Mouse (Mus musculus) thymus, adult 2 months (tissue): ENCODE results near the gene Spert. TPM values are rescaled to one million over a fixed set of nuclear protein-coding genes. Genes with fewer than 3 reads are reported as not detected.

Experiments used
- DNase-seq: peaks from one replicate; pipeline ENCODE4 v3.0.0; 2021
- H3K27ac ChIP-seq: fragments of 200-500 bp; 2 replicates; pipeline ENCODE4 v1.5.1; 2012; ENCODE audit warnings: low read length, control low read depth; ENCODE audit not compliant: control insufficient read depth, insufficient read depth
- H3K27me3 ChIP-seq: fragments of 200-500 bp; 2 replicates; pipeline ENCODE4 v1.6.1; 2012; ENCODE audit warnings: mild to moderate bottlenecking, low read length, moderate library complexity, mixed read lengths; ENCODE audit not compliant: control insufficient read depth, insufficient read depth
- H3K36me3 ChIP-seq: fragments of 200-500 bp; 2 replicates; pipeline ENCODE4 v1.6.1; 2012; ENCODE audit warnings: mild to moderate bottlenecking, low read length, moderate library complexity; ENCODE audit not compliant: control insufficient read depth, insufficient read depth
- H3K4me1 ChIP-seq: fragments of 200-500 bp; replicated peaks from 2 replicates; pipeline ENCODE4 v1.6.1; 2012; ENCODE audit warnings: low read length; ENCODE audit not compliant: control insufficient read depth, insufficient read depth
- H3K4me3 ChIP-seq: fragments of 200-500 bp; 2 replicates; pipeline ENCODE4 v1.5.1; 2012; ENCODE audit warnings: mild to moderate bottlenecking, low read length, control low read depth, moderate library complexity; ENCODE audit not compliant: control insufficient read depth, insufficient read depth
- CTCF ChIP-seq: fragments of 200-500 bp; IDR thresholded peaks from 2 replicates; pipeline ENCODE4 v1.5.1; 2012; ENCODE audit warnings: mild to moderate bottlenecking, control low read depth, low read length, moderate library complexity, borderline replicate concordance; ENCODE audit not compliant: control insufficient read depth, poor library complexity, insufficient read depth; ENCODE audit errors: extremely low read depth
- POLR2A ChIP-seq: fragments of 200-500 bp; IDR thresholded peaks from 2 replicates; pipeline ENCODE4 v1.6.1; 2012; ENCODE audit warnings: mild to moderate bottlenecking, low read length, control low read depth, moderate library complexity; ENCODE audit not compliant: control insufficient read depth, poor library complexity, insufficient read depth; ENCODE audit errors: extremely low read depth
- WGBS: fragments of 180-500 bp; shearing (Covaris S2); methylation state at CpG from one replicate; pipeline ENCODE4 v1.1.7; 2018; 5-methylcytosine and 5-hydroxymethylcytosine counted together
- polyA plus RNA-seq: library from polyadenylated mRNA; depleted of rRNA; stranded (reverse); fragments of >200 nt; gene quantifications from 2 replicates; pipeline ENCODE4 v1.2.3, GENCODE M21; 2012; rRNA removed

Gene Spert
- polyA plus RNA-seq: 0.09 and 0.58 TPM in 2 replicates

DNA sequence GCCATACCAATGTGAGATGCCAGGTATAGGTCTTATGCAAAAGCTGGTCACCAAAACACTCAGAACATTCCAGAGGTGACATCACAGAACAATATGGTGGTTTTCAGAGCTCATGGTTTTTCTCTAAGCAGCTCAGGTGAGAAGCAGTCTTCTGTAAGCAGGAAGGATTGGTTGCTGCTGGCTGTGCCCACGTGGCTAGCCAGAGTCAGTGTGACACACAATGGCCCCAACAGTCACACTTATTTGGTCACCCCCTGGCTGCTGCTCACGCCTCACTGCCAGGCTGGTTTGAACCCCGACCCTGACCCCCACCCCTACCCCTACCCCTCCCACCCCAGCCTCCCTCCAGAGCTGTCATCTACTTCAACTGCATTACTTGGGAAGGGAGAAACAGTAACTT lies at the start of gene Spert:
Spert (minus strand) TSS at position 139 of the 400 bp plus-strand sequence.
- 81% methylated on average over 3 of the region's 3 CpGs for WGBS
- Histone ChIP-seq H3K36me3 (no peaks in the 10 kb centered on the region), H3K27me3 (no peaks in the 10 kb centered on the region), H3K4me1 (no peaks in the 10 kb centered on the region), H3K4me3 (no peak within 1 kb of the TSS), H3K27ac (no peak within 1 kb of the TSS)
- DNase-seq: no peak
- no peak for TF ChIP-seq POLR2A
- no peak for TF ChIP-seq CTCF

DNA sequence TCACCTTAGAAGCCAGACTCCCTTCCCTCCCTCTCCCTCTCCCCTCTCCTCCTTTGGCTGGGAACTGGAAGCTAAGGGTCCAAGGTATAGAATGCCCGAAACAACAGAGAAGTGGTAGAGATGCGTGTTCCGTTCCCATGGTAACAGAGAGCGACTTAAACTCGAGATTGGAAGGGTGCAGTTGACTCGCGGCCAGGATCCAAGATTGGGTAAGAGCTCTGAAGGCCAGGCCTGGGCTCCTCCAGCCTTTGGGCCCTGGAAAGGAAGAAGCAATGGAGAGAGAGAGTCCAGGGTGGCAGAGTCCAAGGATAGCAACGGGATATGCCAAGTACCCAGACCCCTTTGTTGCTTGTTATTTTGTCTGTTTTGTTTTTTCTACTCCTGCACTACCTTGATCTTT lies 49.2 kb upstream of the Spert start, which contains the start of gene Erich6b:
Erich6b (plus strand) TSS at position 180 of the 400 bp plus-strand sequence.
- Histone ChIP-seq H3K4me1 (no peaks in the 10 kb centered on the region), H3K27me3 (no peaks in the 10 kb centered on the region), H3K27ac (no peak within 1 kb of the TSS), H3K36me3 (no peaks in the 10 kb centered on the region), H3K4me3 (no peak within 1 kb of the TSS)
- WGBS: 76% methylated on average over 8 of the region's 8 CpGs
- DNase-seq: no peak
- no peak for TF ChIP-seq POLR2A
- no peak for TF ChIP-seq CTCF

DNA sequence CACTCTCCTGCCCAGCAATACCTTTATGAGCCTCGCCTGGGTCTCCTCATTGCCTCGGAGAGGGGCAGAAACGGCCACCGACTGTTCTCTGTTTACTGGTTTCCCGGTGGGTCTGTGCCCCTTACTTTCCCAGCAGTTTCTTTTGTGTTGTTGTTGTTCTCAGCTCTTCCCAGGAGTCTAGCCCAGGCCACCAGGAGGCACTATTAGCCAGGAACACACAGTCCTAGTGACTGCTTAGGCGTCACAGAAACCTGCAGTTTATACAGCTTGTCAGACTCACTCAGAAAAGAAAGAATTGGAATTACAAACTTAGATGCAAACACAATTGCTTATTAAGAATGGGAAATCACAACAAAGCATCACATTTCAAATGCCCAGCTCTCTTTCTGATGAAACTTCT lies 48.5 kb upstream of the Spert start:
- Histone ChIP-seq H3K36me3 (no peaks in the 10 kb centered on the region), H3K4me1 (no peaks in the 10 kb centered on the region), H3K27ac (no peak overlapping the region), H3K4me3 (no peak overlapping the region), H3K27me3 (no peaks in the 10 kb centered on the region)
- WGBS: 84% methylated on average over 6 of the region's 6 CpGs
- TF ChIP-seq CTCF (no peak), POLR2A (no peak)
- no peak for DNase-seq

DNA sequence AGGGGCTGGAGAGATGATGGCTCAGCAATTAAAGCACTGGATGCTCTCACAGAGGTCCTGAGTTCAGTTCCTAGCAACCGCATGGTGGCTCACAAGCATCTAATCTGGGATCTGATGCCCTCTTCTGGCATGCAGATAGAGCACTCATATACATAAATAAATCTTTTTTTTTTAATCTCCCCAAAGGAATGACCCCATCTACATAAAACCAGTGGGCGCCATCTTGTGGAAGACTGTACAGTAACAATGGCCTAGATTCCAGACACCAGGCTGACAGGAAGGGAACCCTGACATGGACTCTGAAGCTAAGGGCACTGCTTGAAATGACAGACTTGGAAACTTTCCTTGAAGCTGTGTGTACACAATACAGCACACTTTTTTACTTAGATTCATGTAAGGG lies 47.9 kb upstream of the Spert start:
- TF ChIP-seq POLR2A (no peak), CTCF (no peak)
- no peaks in the 10 kb centered on the region for H3K27me3 ChIP-seq
- peak; percentile 14 for DNase-seq

DNA sequence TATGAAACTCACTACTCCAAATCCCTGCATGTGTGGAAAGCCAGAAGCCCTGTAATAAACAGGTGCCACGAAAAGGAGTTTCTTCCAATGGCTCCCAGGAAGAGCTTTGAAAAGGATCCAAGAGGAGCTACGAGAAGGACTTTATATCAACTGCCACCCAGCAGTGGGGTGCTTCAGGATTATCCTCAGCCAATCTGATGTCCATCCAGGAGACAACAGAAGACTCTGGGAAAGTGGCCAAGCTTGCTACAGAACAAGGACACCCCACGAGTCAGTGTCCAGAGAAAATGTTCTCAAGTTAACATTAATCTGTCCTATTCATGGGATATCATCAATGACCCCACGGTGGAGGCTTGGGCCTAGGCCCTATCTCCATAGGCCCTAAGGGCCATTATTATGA lies 44.7 kb upstream of the Spert start:
- Histone ChIP-seq H3K27ac (no peak overlapping the region), H3K36me3 (no peaks in the 10 kb centered on the region), H3K4me1 (no peaks in the 10 kb centered on the region), H3K27me3 (no peaks in the 10 kb centered on the region), H3K4me3 (no peak overlapping the region)
- DNase-seq: no peak
- TF ChIP-seq CTCF (no peak), POLR2A (no peak)
- 94% methylated on average over 4 of the region's 4 CpGs for WGBS

More for the DNA sequence above, 47.9 kb upstream of the Spert start:
- no peak overlapping the region for H3K4me3 ChIP-seq
- H3K27ac ChIP-seq: no peak overlapping the region
- H3K4me1 ChIP-seq: no peaks in the 10 kb centered on the region
- 90% methylated on average over 2 of the region's 2 CpGs for WGBS
- H3K36me3 ChIP-seq: no peaks in the 10 kb centered on the region

DNA sequence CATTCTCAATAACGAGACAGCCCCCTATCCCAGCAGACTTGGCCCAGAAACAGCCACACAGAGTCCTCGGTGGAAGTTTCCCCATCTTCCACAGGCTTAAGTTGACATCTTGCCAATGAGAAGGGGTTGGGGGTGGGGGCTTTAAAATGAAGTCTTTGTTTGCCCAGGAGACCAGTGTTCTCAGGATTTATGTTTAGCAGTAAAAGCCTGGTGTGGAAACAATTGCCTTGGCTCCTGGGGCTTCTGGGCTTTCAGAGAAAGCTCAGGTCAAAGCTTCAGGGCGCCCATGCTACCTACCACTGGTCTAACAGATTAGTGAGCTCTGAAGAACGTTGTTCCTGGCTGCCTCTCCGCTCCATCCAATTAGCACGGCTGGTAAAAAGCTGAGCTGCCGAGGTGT lies 43.2 kb upstream of the Spert start:
- 82% methylated on average over 7 of the region's 7 CpGs for WGBS

DNA sequence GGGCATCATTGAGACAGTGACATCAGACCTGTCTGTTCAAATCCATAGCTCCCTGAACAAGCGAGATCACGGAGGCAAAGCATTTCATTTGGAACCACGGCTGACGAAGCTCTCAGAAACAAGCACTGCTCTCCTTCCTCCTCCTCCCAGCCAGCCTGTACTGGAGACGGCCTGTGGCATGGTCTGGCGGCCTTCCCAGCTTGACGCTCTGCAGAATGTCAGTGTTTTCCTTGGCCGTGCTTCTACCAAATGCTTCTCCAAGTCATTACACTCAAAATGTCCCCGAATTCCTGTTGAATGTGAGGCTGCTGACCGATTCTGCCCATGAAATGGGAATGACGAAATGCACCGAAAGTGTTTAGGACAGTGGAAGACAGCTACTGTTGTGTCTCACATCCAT lies 42.4 kb upstream of the Spert start:
- WGBS: 83% methylated on average over 12 of the region's 12 CpGs
- H3K27ac ChIP-seq: no peak overlapping the region
- TF ChIP-seq CTCF (no peak), POLR2A (no peak)
- H3K4me1 ChIP-seq: no peaks in the 10 kb centered on the region
- no peaks in the 10 kb centered on the region for H3K27me3 ChIP-seq
- H3K36me3 ChIP-seq: no peaks in the 10 kb centered on the region
- H3K4me3 ChIP-seq: no peak overlapping the region
- DNase-seq: no peak

More for the DNA sequence above, 43.2 kb upstream of the Spert start:
- DNase-seq: no peak
- no peaks in the 10 kb centered on the region for H3K36me3 ChIP-seq
- no peak overlapping the region for H3K27ac ChIP-seq
- TF ChIP-seq CTCF: no peak
- no peak for TF ChIP-seq POLR2A
- no peaks in the 10 kb centered on the region for H3K27me3 ChIP-seq
- H3K4me3 ChIP-seq: no peak overlapping the region
- H3K4me1 ChIP-seq: no peaks in the 10 kb centered on the region
